ENCODE assay signal across 21 mouse cellular contexts in genomic region chr4:88187649-88188048, GRCm38 (mm10).
"Had no signal": no experiment of that assay in that cellular context is flagged by ENCODE, and none has a peak within 500 bp of the region (broad histone marks: within the 10 kb centered on the region; RNA-seq: fewer than 3 reads in every experiment).

No protein-coding gene starts in this region.

- H3K9me3 ChIP-seq: kidney, embryonic 15.5 days; limb, embryonic 10.5 days; limb, embryonic 13.5 days; liver, embryonic 12.5 days; liver, embryonic 15.5 days; neural tube, embryonic 12.5 days; neural tube, embryonic 15.5 days had no signal

- H3K27ac ChIP-seq: kidney, embryonic 15.5 days; limb, embryonic 10.5 days; limb, embryonic 13.5 days; liver, embryonic 12.5 days; liver, embryonic 15.5 days; neural tube, embryonic 12.5 days; neural tube, embryonic 15.5 days had no signal

- DNase-seq: kidney, adult 2 months; kidney, postnatal 10 days; kidney, postnatal 4 days; liver; lung, adult 2 months; lung, postnatal 36 days; midbrain, embryonic 14.5 days; retina, postnatal 1 day; right cerebral cortex, postnatal 25 days; spleen, adult 18-20 months; thymus, adult 18-20 months; thymus, postnatal 36 days had no signal

- H3K4me1 ChIP-seq: kidney, embryonic 15.5 days; limb, embryonic 10.5 days; liver, embryonic 12.5 days; liver, embryonic 15.5 days; neural tube, embryonic 12.5 days; neural tube, embryonic 15.5 days had no signal

- H3K4me2 ChIP-seq: kidney, embryonic 15.5 days; limb, embryonic 13.5 days; liver, embryonic 12.5 days; liver, embryonic 15.5 days; midbrain, embryonic 11.5 days; neural tube, embryonic 12.5 days; neural tube, embryonic 15.5 days had no signal

- H3K9ac ChIP-seq: kidney, embryonic 15.5 days; limb, embryonic 13.5 days; liver, embryonic 12.5 days; liver, embryonic 15.5 days; neural tube, embryonic 12.5 days; neural tube, embryonic 15.5 days had no signal

- ATAC-seq: intestine, postnatal 0 days; liver, embryonic 12.5 days had no signal

- H3K27me3 ChIP-seq: kidney, embryonic 15.5 days; limb, embryonic 13.5 days; liver, embryonic 12.5 days; liver, embryonic 15.5 days; neural tube, embryonic 12.5 days; neural tube, embryonic 15.5 days had no signal

- H3K36me3 ChIP-seq: neural tube, embryonic 12.5 days had no signal

- H3K4me3 ChIP-seq: kidney, embryonic 15.5 days; limb, embryonic 10.5 days; limb, embryonic 13.5 days; liver, embryonic 12.5 days; liver, embryonic 15.5 days; neural tube, embryonic 12.5 days; neural tube, embryonic 15.5 days had no signal
